In the genomic region with DNA sequence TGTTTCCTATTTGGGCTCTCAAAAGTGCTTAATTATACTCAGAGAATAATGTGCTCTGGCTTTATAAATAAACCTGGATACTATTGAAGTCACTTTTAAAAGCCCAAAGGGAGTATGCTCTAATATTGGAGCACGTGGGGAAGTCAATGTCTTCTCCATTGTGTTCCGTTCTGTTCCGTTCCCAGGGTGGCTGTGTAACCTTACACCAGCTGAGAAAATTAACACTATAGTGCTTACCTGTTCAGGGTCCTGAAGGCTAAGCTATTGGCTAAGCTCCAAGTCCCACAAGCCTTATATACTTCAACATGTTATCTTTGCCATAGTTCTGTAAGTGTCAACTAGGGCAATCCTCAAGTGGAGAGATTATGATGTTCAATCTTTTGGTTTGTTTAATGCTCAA, we compare ENCODE assay signal across 28 mouse cellular contexts. TPM values are rescaled to one million over a fixed set of nuclear protein-coding genes. Genes with fewer than 3 reads are reported as not detected.
"Had no signal": no experiment of that assay in that cellular context is flagged by ENCODE, and none has a peak within 500 bp of the region (broad histone marks: within the 10 kb centered on the region; RNA-seq: fewer than 3 reads in every experiment).

No protein-coding gene starts in this region.

- DNase-seq: cerebellum, adult 2 months; cerebellum, adult 8-10 months; cerebellum, adult 9-10 months; cerebellum, adult 9-11 months; cerebellum, postnatal 10 days; cerebellum, postnatal 14 days; cerebellum, postnatal 25 days; cerebellum, postnatal 36 days; embryo, embryonic 11 days; forebrain, postnatal 0 days; gastrocnemius, adult 2 months; gastrocnemius, postnatal 10 days; gastrocnemius, postnatal 14 days; gastrocnemius, postnatal 25 days; gastrocnemius, postnatal 36 days; heart, adult 11 months; heart, adult 18-20 months; heart, adult 2 months had no signal

- H3K4me2 ChIP-seq: embryonic facial prominence, embryonic 12.5 days; embryonic facial prominence, embryonic 13.5 days; forebrain, embryonic 12.5 days; forebrain, embryonic 13.5 days; forebrain, embryonic 15.5 days had no signal

- H3K4me3 ChIP-seq: embryonic facial prominence, embryonic 12.5 days; embryonic facial prominence, embryonic 13.5 days; erythroblast, embryonic 14.5 days; forebrain, embryonic 10.5 days; forebrain, embryonic 12.5 days; forebrain, embryonic 13.5 days; forebrain, embryonic 15.5 days; gastrocnemius, adult 2 months; heart, adult 2 months; heart, embryonic 10.5 days had no signal

- H3K27me3 ChIP-seq: embryonic facial prominence, embryonic 12.5 days; embryonic facial prominence, embryonic 13.5 days; forebrain, embryonic 15.5 days had no signal

- H3K9ac ChIP-seq: embryonic facial prominence, embryonic 12.5 days; embryonic facial prominence, embryonic 13.5 days; forebrain, embryonic 12.5 days; forebrain, embryonic 13.5 days; forebrain, embryonic 15.5 days; forebrain, postnatal 0 days had no signal

- H3K27ac ChIP-seq: embryonic facial prominence, embryonic 12.5 days; embryonic facial prominence, embryonic 13.5 days; forebrain, embryonic 10.5 days; forebrain, embryonic 12.5 days; forebrain, embryonic 13.5 days; forebrain, embryonic 15.5 days; gastrocnemius, adult 2 months; heart, adult 2 months; heart, embryonic 10.5 days had no signal

- H3K36me3 ChIP-seq: embryonic facial prominence, embryonic 12.5 days; embryonic facial prominence, embryonic 13.5 days; forebrain, embryonic 10.5 days; forebrain, embryonic 12.5 days; forebrain, embryonic 15.5 days; heart, embryonic 10.5 days had no signal

- H3K9me3 ChIP-seq: embryonic facial prominence, embryonic 12.5 days; embryonic facial prominence, embryonic 13.5 days; forebrain, embryonic 10.5 days; forebrain, embryonic 12.5 days; forebrain, embryonic 13.5 days; forebrain, embryonic 15.5 days; heart, embryonic 10.5 days had no signal

- ATAC-seq: forebrain, embryonic 13.5 days; forebrain, embryonic 14.5 days; forebrain, embryonic 15.5 days; forebrain, embryonic 16.5 days; forebrain, postnatal 0 days had no signal

- H3K4me1 ChIP-seq: embryonic facial prominence, embryonic 12.5 days; embryonic facial prominence, embryonic 13.5 days; forebrain, embryonic 13.5 days; forebrain, embryonic 15.5 days; heart, embryonic 10.5 days had no signal

RNA-seq across cellular contexts. Expression of gene Mitf, which starts 42.9 kb away (rescaled TPM):
- polyA plus RNA-seq: erythroblast, embryonic 14.5 days had no signal
